Mouse (Mus musculus) embryonic fibroblast, embryonic 13.5 days (primary cell): ENCODE measurements at regions not wholly inside any gene's neighbourhood (a gene's known extent, or its start where the extent isn't known, plus 50 kb on each side); places are given as distances from the start of the nearest gene placed in this dataset.

ENCODE experiments used
- CTCF ChIP-seq: IDR thresholded peaks from 2 replicates; pipeline ENCODE4 v1.5.1; 2011; ENCODE audit warnings: mild to moderate bottlenecking, control low read depth, low read length, moderate library complexity, borderline replicate concordance; ENCODE audit not compliant: insufficient read depth
- POLR2A ChIP-seq: IDR thresholded peaks from 2 replicates; pipeline ENCODE4 v1.6.1; 2011; ENCODE audit warnings: low read depth, mild to moderate bottlenecking, control low read depth, low read length, moderate library complexity

DNA sequence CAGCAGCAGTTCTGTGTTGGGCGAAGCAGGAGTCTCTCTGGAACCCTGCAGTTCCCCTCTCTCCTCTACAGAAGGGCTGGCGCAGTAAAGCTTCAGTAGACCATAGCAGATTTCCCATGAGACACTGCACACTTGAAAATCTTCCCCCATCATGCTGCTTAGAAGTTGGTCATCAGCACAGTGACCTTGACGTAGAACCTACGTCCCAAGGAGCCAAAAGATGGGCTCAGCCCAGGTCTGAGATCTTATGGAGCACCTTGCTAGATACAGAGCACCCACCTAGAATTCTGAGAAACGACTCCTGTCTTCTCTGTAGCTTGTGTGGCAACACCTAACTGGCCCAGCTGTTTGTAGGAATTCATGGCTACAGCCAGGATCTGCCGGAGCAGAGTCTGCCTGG, 51.7 kb upstream of the Hmga2 start:
- TF ChIP-seq CTCF (no peak), POLR2A (no peak)
